Mouse (Mus musculus): ENCODE results near the gene A730049H05Rik. TPM values are rescaled to one million over a fixed set of nuclear protein-coding genes. Genes with fewer than 3 reads are reported as not detected.

Gene A730049H05Rik
- polyA plus RNA-seq (2012; rRNA removed) = 0.02 and 0.07 TPM in 2 replicates

GRCm38 (mm10) chr6:92816311-92816751, at the start of gene A730049H05Rik:
Gene A730049H05Rik (plus strand): TSS chr6:92816478.

GRCm38 (mm10) chr6:92869089-92869581, 52.9 kb downstream of the A730049H05Rik start, which contains the start of gene Gm15737:
Gene Gm15737 (plus strand): TSS chr6:92869357.

Other genes with a start within 250 kb of the A730049H05Rik start
- gene Prickle2, start 110.3 kb upstream of the A730049H05Rik start, polyA plus RNA-seq (2012; rRNA removed) = 0.28 and 0.30 TPM in 2 replicates
- not detected in 2 replicates for gene Gm15737, start 52.9 kb downstream of the A730049H05Rik start, polyA plus RNA-seq (2012; rRNA removed)
- gene Adamts9, start 127.0 kb downstream of the A730049H05Rik start, polyA plus RNA-seq (2012; rRNA removed) = 1.5 and 1.6 TPM in 2 replicates

All from liver, embryonic 18 days (tissue).